Mouse (Mus musculus) erythroid progenitor cell, adult 5-6 weeks (primary cell): ENCODE results near the gene Faf2. TPM values are rescaled to one million over a fixed set of nuclear protein-coding genes. Genes with fewer than 3 reads are reported as not detected.

Source experiments
- ATAC-seq: replicated peaks from 2 replicates; pipeline ENCODE4 v1.8.0; 2016; ENCODE audit warnings: moderate number of reproducible peaks, mild to moderate bottlenecking, moderate TSS enrichment, inconsistent platforms; ENCODE audit not compliant: poor library complexity, low FRiP score, severe bottlenecking
- total RNA-seq, 2 experiments: library from RNA; stranded (forward) in 1 of 2; stranded (reverse) in 1 of 2; fragments of 150-400 nt in 1 of 2; fragments of 186-747, 209-891 nt in 1 of 2; gene quantifications; 2 replicates each; pipeline versions ENCODE4 v1.2.3 to v1.2.4; 2015 to 2017; ENCODE audit warnings: low replicate concordance in 2 of 2

Faf2 gene
- total RNA-seq, 2 experiments from 2014 or later = 30.2 to 41.9 TPM

- no peak for ATAC-seq
Measured at GRCm38 (mm10) chr13:54695479-54696230, 74.1 kb downstream of the Faf2 start.

DNA sequence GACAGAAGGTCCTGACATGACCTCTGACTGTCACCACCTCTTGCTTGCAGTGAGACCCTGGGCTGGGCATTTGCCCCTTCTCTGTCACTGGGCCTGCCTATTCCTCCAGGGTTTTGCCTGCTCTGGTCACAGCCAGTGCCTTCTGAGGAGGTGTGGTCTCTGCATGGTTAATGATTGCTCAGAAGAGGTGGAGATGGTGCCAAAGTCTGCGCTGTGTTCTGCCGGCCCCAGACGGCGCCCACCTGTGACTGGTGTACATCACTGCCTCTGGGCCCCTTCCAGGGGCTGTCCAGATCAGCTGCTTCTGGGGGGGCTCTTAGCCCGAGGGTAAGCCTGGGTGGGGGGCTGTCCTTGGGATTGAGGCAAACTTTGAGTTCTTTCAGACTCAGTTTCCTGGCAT is 79.7 kb downstream of the Faf2 start, which contains the start of gene Cdhr2:
TSS of gene Cdhr2 (plus strand) at position 219 of the 400 bp plus-strand sequence.
- ATAC-seq = no peak

GRCm38 (mm10) chr13:54702507-54702906 is 80.9 kb downstream of the Faf2 start:
- ATAC-seq = no peak

- no peak for ATAC-seq
Measured at GRCm38 (mm10) chr13:54704890-54705289, 83.3 kb downstream of the Faf2 start.

DNA sequence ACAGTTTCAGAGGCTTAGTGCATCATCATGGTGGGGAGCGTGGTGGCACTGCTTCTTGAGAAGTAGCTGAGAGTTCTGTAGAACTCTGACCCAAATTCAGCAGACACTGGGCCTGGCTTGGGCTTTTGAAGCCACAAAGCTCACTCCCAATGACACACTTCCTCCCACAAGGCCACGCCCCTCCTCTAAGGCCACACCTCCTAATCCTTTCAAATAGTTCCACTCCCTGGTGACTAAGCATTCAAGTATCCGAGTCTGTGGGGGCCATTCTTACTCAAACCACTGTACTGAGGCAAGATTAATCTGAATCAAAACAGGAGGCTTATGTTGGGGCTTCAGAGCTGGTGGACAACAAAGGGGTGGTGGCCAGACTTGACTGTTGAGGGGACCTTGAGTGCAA is 89.3 kb downstream of the Faf2 start:
- no peak for ATAC-seq

Other genes starting within 250 kb of the Faf2 start
- 4.2 and 6.8 TPM in 2 replicates for gene Thoc3, start 152.9 kb upstream of the Faf2 start, total RNA-seq (2015; ENCODE audit: low replicate concordance)
- 10.2 and 11.4 TPM in 2 replicates for gene Thoc3, start 152.9 kb upstream of the Faf2 start, total RNA-seq (2017; ENCODE audit: low replicate concordance)
- 4.3 and 15.1 TPM in 2 replicates for gene Simc1, start 118.0 kb upstream of the Faf2 start, total RNA-seq (2015; ENCODE audit: low replicate concordance)
- gene Simc1, start 118.0 kb upstream of the Faf2 start, total RNA-seq (2017; ENCODE audit: low replicate concordance) = 2.3 and 8.8 TPM in 2 replicates
- gene 4833439L19Rik, start 56.3 kb upstream of the Faf2 start, total RNA-seq (2015; ENCODE audit: low replicate concordance) = 37.3 and 55.1 TPM in 2 replicates
- 23.8 and 33.6 TPM in 2 replicates for gene 4833439L19Rik, start 56.3 kb upstream of the Faf2 start, total RNA-seq (2017; ENCODE audit: low replicate concordance)
- gene Arl10, start 46.8 kb upstream of the Faf2 start, total RNA-seq (2015; ENCODE audit: low replicate concordance) = 1.1 TPM in 1 of 2 replicates, not detected in the other
- gene Arl10, start 46.8 kb upstream of the Faf2 start, total RNA-seq (2017; ENCODE audit: low replicate concordance) = not detected in 2 replicates
- 6.5 and 17.2 TPM in 2 replicates for gene Nop16, start 31.7 kb upstream of the Faf2 start, total RNA-seq (2015; ENCODE audit: low replicate concordance)
- gene Nop16, start 31.7 kb upstream of the Faf2 start, total RNA-seq (2017; ENCODE audit: low replicate concordance) = 5.4 and 14.8 TPM in 2 replicates
- 36.0 and 53.0 TPM in 2 replicates for gene Higd2a, start 31.6 kb upstream of the Faf2 start, total RNA-seq (2015; ENCODE audit: low replicate concordance)
- 9.2 and 19.0 TPM in 2 replicates for gene Higd2a, start 31.6 kb upstream of the Faf2 start, total RNA-seq (2017; ENCODE audit: low replicate concordance)
- 2.2 and 5.9 TPM in 2 replicates for gene Cltb, start 10.4 kb upstream of the Faf2 start, total RNA-seq (2015; ENCODE audit: low replicate concordance)
- 5.0 and 7.8 TPM in 2 replicates for gene Cltb, start 10.4 kb upstream of the Faf2 start, total RNA-seq (2017; ENCODE audit: low replicate concordance)
- 80.9 and 107 TPM in 2 replicates for gene Rnf44, start 72.1 kb downstream of the Faf2 start, total RNA-seq (2015; ENCODE audit: low replicate concordance)
- gene Rnf44, start 72.1 kb downstream of the Faf2 start, total RNA-seq (2017; ENCODE audit: low replicate concordance) = 17.1 and 62.3 TPM in 2 replicates
- not detected in 2 replicates for gene Cdhr2, start 79.7 kb downstream of the Faf2 start, total RNA-seq (2015; ENCODE audit: low replicate concordance)
- gene Cdhr2, start 79.7 kb downstream of the Faf2 start, total RNA-seq (2017; ENCODE audit: low replicate concordance) = not detected in 2 replicates
- not detected in 2 replicates for gene Gprin1, start 128.1 kb downstream of the Faf2 start, total RNA-seq (2015; ENCODE audit: low replicate concordance)
- not detected in 2 replicates for gene Gprin1, start 128.1 kb downstream of the Faf2 start, total RNA-seq (2017; ENCODE audit: low replicate concordance)
- not detected in 2 replicates for gene Sncb, start 144.8 kb downstream of the Faf2 start, total RNA-seq (2015; ENCODE audit: low replicate concordance)
- gene Sncb, start 144.8 kb downstream of the Faf2 start, total RNA-seq (2017; ENCODE audit: low replicate concordance) = not detected in 2 replicates
- not detected in 2 replicates for gene Eif4e1b, start 162.2 kb downstream of the Faf2 start, total RNA-seq (2015; ENCODE audit: low replicate concordance)
- gene Eif4e1b, start 162.2 kb downstream of the Faf2 start, total RNA-seq (2017; ENCODE audit: low replicate concordance) = not detected in 2 replicates
- gene Tspan17, start 167.6 kb downstream of the Faf2 start, total RNA-seq (2015; ENCODE audit: low replicate concordance) = not detected in 2 replicates
- gene Tspan17, start 167.6 kb downstream of the Faf2 start, total RNA-seq (2017; ENCODE audit: low replicate concordance) = 6.3 TPM in 1 of 2 replicates, not detected in the other